Mouse (Mus musculus) heart, embryonic 15.5 days (tissue): Measurements from ENCODE around the gene 1700122O11Rik. TPM values are rescaled to one million over a fixed set of nuclear protein-coding genes. Genes with fewer than 3 reads are reported as not detected.
A peak's percentile ranks its signal among the peaks of the same experiment; 100 is the strongest.

Source experiments
- ATAC-seq: fragments of 200-750 bp; cut with Nextera tagmentation; replicated peaks from 2 replicates; pipeline ENCODE4 v1.8.0; 2017; ENCODE audit warnings: low read depth, moderate TSS enrichment; ENCODE audit not compliant: insufficient number of reproducible peaks, insufficient read depth, low FRiP score
- H3K27ac ChIP-seq: fragments of 300-500 bp; sonication (generic); 2 replicates; pipeline ENCODE4 v1.5.1; 2015; ENCODE audit warnings: mild to moderate bottlenecking, inconsistent platforms
- H3K27me3 ChIP-seq: fragments of 300-500 bp; sonication (generic); 2 replicates; pipeline ENCODE4 v1.6.1; 2015; ENCODE audit warnings: inconsistent platforms
- H3K36me3 ChIP-seq: fragments of 300-500 bp; sonication (generic); 2 replicates; pipeline ENCODE4 v1.6.1; 2015; ENCODE audit warnings: mild to moderate bottlenecking, inconsistent platforms
- H3K4me1 ChIP-seq: fragments of 300-500 bp; sonication (generic); replicated peaks from 2 replicates; pipeline ENCODE4 v1.6.1; 2015; ENCODE audit warnings: inconsistent platforms
- H3K4me2 ChIP-seq: fragments of 300-500 bp; sonication (generic); 2 replicates; pipeline ENCODE4 v1.6.1; 2015; ENCODE audit warnings: inconsistent platforms, mild to moderate bottlenecking, moderate library complexity
- H3K4me3 ChIP-seq: fragments of 300-500 bp; sonication (generic); 2 replicates; pipeline ENCODE4 v1.5.1; 2015; ENCODE audit warnings: mild to moderate bottlenecking, inconsistent platforms
- H3K9ac ChIP-seq: fragments of 300-500 bp; sonication (generic); 2 replicates; pipeline ENCODE4 v1.6.1; 2015; ENCODE audit warnings: mild to moderate bottlenecking, inconsistent platforms
- H3K9me3 ChIP-seq: fragments of 300-500 bp; sonication (generic); replicated peaks from 2 replicates; pipeline ENCODE4 v1.6.1; 2016; ENCODE audit warnings: inconsistent platforms
- WGBS: fragments of 180-500 bp; shearing (Covaris S2); methylation state at CpG from one replicate; pipeline ENCODE4 v1.1.7; 2015; ENCODE audit warnings: mixed read lengths; 5-methylcytosine and 5-hydroxymethylcytosine counted together
- polyA plus RNA-seq: library from polyadenylated mRNA; unstranded; fragments of >200 nt; fragmentation: Nextera tagmentation; extraction: Ambion mirVana; gene quantifications from 2 replicates; pipeline ENCODE4 v1.2.1, GENCODE M21; 2015

Gene 1700122O11Rik
- polyA plus RNA-seq, 1 experiment from 2014 or later: not detected

DNA sequence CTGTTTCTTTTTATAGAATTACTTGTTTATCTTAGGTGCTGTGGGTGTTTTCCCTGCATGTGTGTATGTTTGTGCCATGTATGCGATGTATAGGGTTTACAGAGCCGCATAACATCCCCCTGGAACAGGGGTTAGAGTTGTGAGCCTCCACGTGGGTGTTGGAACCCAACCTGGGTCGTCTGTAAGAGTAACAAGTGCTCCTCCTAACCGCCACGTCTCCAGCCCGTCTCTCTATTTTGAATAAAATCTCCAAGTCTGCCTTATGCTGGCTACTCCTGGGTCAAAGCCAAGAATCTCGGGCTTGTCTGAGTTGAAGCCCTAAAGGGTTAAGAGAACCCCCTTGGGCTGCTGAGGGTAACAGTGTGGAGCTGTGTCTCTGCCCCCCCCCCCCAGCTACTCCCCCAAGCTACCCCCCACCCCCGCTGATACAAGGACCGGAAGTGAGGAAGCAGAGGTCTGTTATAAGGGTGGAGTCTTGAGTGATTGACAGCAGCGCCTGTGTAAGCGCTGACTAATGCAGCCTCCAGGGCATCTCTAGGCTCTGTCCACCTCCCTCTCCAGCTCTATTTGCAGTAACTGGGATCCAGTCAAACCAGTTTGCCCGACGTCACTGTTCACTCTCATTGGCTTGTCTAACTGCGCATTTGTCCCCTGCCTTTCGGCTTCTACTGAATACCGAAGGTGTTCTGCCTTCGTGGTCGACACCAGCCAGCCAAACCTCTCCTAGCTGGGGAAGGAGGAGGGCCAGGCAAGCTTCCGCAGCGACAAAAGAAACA lies 36.3 kb downstream of the 1700122O11Rik start:
- ATAC-seq: peak; percentile 88
- Histone ChIP-seq H3K9ac (peak overlapping the region; percentile 55), H3K27ac (peak overlapping the region; percentile 85), H3K36me3 (no peaks in the 10 kb centered on the region), H3K4me1 (peaks cover 35% of the 10 kb centered on the region), H3K4me3 (peak overlapping the region; percentile 50), H3K27me3 (no peaks in the 10 kb centered on the region), H3K9me3 (no peaks in the 10 kb centered on the region), H3K4me2 (peak overlapping the region; percentile 79)
- 5% methylated on average over 21 of the region's 21 CpGs for whole genome bisulfite sequencing

DNA sequence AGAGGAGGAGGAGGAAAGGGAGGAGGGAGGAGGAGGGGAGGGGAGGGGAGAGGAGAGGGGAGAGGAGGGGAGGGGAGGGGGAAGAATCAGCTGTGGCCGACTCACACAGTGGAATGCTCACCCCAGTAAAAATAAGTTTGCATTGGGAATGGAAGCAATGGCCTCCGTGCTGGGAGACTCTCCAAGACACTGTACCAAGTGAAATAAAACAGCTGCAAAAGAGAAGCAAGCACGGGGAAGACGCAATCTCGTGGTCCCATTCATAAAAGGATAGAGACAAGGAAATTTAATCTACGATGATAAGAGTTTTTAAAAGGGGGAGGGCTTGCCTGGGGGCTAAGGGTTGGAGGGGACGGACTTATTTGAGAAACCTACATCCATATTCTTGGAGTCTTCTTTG lies 36.9 kb downstream of the 1700122O11Rik start:
- 7% methylated on average over 7 of the region's 7 CpGs for WGBS

DNA sequence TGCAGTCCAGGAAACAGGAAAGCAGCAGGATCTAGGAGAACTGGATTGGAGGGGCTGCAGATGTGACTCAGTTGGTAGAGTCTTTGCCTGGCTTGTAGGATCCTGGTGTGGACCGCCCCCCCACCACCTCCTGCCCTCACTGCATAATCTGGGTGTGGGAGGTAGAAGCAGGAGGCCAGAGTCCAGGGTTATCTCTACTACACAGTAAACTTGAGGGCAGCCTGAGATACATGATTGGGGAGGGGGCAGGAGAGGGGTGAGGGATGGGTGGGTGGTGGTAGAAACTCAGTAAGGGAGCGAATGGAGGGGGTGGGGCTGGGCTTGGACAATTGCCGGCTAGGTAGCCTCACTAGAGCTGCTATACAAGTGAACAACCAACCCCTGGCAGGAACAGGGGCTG lies 38.3 kb downstream of the 1700122O11Rik start:
- no peak overlapping the region for H3K4me2 ChIP-seq
- WGBS: 48% methylated on average over 3 of the region's 3 CpGs

More for the DNA sequence above, 36.9 kb downstream of the 1700122O11Rik start:
- H3K4me3 ChIP-seq: peak overlapping the region; percentile 50
- H3K27me3 ChIP-seq: no peaks in the 10 kb centered on the region
- ATAC-seq: no peak
- peak overlapping the region; percentile 79 for H3K4me2 ChIP-seq
- H3K27ac ChIP-seq: peak overlapping the region; percentile 85
- H3K4me1 ChIP-seq: peaks cover 34% of the 10 kb centered on the region
- H3K9ac ChIP-seq: peak overlapping the region; percentile 55
- H3K9me3 ChIP-seq: no peaks in the 10 kb centered on the region
- no peaks in the 10 kb centered on the region for H3K36me3 ChIP-seq

DNA sequence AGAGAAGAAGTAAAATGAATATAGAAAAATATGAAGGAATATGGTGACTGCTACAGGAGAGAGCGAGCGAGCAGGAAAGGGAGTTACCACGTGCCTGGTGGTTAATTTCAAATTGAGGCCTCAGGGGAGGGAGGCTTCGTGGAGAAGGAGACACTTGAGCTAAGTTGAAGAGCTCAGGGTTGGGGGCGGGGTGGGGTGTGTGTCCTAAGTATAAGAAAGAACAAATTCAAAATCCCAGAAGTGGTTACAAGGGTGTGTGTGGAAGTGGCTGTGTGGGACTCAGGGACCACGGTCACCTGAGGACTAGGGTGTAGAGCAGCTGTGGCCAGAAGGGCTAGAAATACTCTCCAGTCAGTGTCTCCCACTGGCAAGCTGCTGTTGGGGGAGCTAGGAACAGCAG lies 38.7 kb downstream of the 1700122O11Rik start:
- ATAC-seq: no peak
- H3K4me3 ChIP-seq: no peak overlapping the region
- no peaks in the 10 kb centered on the region for H3K27me3 ChIP-seq
- 68% methylated on average over 6 of the region's 6 CpGs for WGBS
- H3K27ac ChIP-seq: no peak overlapping the region
- H3K4me1 ChIP-seq: peaks cover 21% of the 10 kb centered on the region
- no peak overlapping the region for H3K4me2 ChIP-seq
- no peak overlapping the region for H3K9ac ChIP-seq
- no peaks in the 10 kb centered on the region for H3K36me3 ChIP-seq
- no peaks in the 10 kb centered on the region for H3K9me3 ChIP-seq

More for the DNA sequence above, 38.3 kb downstream of the 1700122O11Rik start:
- no peak overlapping the region for H3K4me3 ChIP-seq
- no peaks in the 10 kb centered on the region for H3K36me3 ChIP-seq
- no peak overlapping the region for H3K9ac ChIP-seq
- H3K27ac ChIP-seq: no peak overlapping the region
- no peaks in the 10 kb centered on the region for H3K9me3 ChIP-seq
- H3K4me1 ChIP-seq: peaks cover 26% of the 10 kb centered on the region
- ATAC-seq: no peak
- H3K27me3 ChIP-seq: no peaks in the 10 kb centered on the region

DNA sequence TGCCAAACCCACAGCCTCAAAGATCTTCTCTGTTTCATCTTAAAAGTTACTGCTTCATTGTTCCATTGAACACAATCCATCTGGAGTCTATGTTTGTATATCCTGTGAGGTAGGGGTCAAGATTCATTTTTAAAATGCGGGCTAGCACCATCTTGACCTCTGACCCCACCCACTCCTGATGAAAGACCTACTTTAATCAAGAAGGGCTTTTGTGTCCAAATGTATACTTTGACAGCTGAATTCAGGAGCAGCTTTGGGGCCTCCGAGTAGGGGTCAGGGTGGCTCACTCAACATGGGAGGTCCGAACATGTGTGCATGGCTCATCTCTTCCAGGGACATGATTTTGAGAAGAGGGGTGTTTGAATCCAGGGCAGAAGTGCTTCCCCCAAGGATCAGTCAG lies 40.3 kb downstream of the 1700122O11Rik start:
- Histone ChIP-seq H3K27me3 (no peaks in the 10 kb centered on the region), H3K4me1 (peaks cover 20% of the 10 kb centered on the region), H3K4me3 (no peak overlapping the region), H3K9me3 (no peaks in the 10 kb centered on the region), H3K27ac (no peak overlapping the region), H3K36me3 (no peaks in the 10 kb centered on the region), H3K9ac (no peak overlapping the region), H3K4me2 (no peak overlapping the region)
- WGBS: 74% methylated on average over 3 of the region's 3 CpGs
- no peak for ATAC-seq

DNA sequence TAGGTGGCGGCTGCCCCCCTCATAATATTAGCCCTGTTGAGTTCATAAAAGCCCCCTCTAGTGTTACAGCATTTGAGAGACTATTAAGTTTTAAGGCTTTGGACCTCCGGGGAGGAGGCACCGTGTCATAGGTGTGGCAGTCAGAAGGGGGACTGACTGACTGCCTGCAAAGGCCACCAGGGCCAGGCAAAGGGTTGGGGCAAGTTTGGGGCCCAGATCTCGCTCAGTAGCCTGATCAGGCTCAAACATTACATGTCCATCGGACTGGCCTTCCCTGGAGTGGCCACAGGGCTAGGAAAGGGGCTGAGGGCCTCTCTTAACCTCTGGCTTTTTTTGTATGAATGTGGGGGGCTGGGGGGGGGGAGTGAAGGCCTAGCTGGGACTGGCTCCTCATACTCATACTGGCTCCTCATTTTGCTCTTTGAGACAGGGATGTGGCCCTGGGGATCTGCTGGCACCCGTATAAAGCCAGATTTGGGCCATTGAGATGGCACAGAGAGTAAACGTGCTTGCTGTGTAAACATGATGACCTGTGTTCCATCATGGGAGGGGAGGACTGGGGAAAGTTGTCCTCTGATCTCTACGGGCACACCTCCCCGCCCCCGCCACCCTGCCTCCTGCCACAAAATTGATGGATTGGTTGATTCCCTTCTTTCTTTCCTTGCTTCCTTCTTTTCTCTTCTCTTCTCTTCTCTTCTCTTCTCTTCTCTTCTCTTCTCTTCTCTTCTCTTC lies 47.5 kb downstream of the 1700122O11Rik start:
- no peak for ATAC-seq
- Histone ChIP-seq H3K4me3 (no peak overlapping the region), H3K4me1 (peaks cover 13% of the 10 kb centered on the region), H3K9me3 (no peaks in the 10 kb centered on the region), H3K36me3 (no peaks in the 10 kb centered on the region), H3K4me2 (no peak overlapping the region), H3K27me3 (no peaks in the 10 kb centered on the region), H3K9ac (no peak overlapping the region), H3K27ac (no peak overlapping the region)
- 67% methylated on average over 10 of the region's 10 CpGs for WGBS

DNA sequence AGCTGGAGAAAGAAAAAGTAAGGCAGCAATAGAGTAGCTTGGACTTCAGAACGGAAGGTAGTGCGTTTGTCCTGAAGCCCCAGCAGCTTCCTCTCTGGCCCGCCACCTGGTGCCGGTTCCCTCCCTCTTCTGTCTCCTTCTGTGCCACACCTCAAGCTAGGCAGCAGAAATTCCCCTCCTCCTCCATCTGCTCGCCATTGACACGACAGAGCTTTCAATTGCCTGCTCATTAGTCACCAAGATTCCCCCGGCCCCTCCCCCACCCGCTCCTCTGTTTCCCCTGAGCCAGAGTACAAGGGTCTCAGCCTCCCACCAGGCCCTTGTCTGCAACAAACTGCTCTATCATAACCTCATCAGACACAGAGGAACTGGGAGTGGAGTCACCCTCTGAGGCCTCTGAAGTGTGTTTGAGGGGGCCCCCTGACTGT lies 48.1 kb downstream of the 1700122O11Rik start:
- H3K4me3 ChIP-seq: no peak overlapping the region
- H3K4me1 ChIP-seq: peaks cover 13% of the 10 kb centered on the region
- no peaks in the 10 kb centered on the region for H3K36me3 ChIP-seq
- ATAC-seq: peak; percentile 23; the same call in 1 of the 2 replicates
- H3K27me3 ChIP-seq: no peaks in the 10 kb centered on the region
- no peak overlapping the region for H3K9ac ChIP-seq
- no peaks in the 10 kb centered on the region for H3K9me3 ChIP-seq
- no peak overlapping the region for H3K4me2 ChIP-seq
- 21% methylated on average over 8 of the region's 8 CpGs for WGBS
- no peak overlapping the region for H3K27ac ChIP-seq

DNA sequence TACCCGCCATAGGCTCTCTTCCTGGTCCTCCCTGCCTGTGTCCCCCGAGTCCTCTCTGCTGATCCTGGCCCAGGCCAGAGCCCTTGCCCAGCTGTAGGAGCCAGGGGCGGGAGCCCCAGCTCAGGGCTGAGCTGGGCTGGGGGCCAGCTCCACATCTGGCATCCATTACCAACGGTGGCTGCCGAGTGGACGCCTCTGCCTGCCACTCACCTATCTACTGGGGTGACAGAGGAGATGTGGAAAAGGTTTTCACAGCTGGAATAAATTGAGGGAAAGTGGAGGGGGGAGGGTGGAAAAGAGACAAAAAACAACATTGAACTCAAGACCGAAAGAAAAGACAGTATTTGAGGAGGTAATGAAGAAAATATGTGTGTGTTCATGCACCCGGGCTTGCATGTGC lies 49.3 kb downstream of the 1700122O11Rik start:
- Histone ChIP-seq H3K4me3 (no peak overlapping the region), H3K4me1 (peaks cover 13% of the 10 kb centered on the region), H3K9me3 (no peaks in the 10 kb centered on the region), H3K27ac (0 out of 2 replicates have a peak overlapping the region, but pooled peaks have one; percentile 27), H3K36me3 (no peaks in the 10 kb centered on the region), H3K9ac (no peak overlapping the region), H3K27me3 (no peaks in the 10 kb centered on the region), H3K4me2 (no peak overlapping the region)
- WGBS: 26% methylated on average over 8 of the region's 8 CpGs
- ATAC-seq: no peak; the same call in 1 of the 2 replicates

DNA sequence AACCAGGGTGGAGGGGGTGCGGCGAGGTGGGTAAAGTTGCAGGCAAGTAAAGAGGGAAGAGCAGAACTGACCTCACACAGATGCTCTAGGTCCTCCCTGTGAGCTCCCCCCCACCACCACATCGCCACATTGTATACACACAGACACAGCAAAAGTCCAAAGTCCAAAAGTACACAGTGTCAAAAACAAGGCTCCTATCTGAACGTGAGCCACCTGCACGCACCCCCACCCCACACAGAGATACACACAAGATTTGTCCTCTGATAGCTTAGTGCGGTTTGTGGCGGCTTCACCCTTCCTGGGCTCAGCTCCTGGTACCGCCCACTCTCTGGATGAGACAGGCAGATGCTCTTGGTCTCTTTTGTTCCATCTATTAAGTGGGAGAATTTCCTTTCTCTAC lies 50.0 kb downstream of the 1700122O11Rik start:
- H3K9me3 ChIP-seq: no peaks in the 10 kb centered on the region
- H3K27me3 ChIP-seq: no peaks in the 10 kb centered on the region
- no peak overlapping the region for H3K27ac ChIP-seq
- no peaks in the 10 kb centered on the region for H3K36me3 ChIP-seq
- no peak overlapping the region for H3K4me2 ChIP-seq
- 76% methylated on average over 8 of the region's 8 CpGs for WGBS
- H3K4me3 ChIP-seq: no peak overlapping the region
- H3K4me1 ChIP-seq: peaks cover 13% of the 10 kb centered on the region
- H3K9ac ChIP-seq: no peak overlapping the region
- ATAC-seq: no peak
